Mouse (Mus musculus) erythroblast, adult 5-6 weeks (primary cell): ENCODE measurements around the gene Txlna. TPM values are rescaled to one million over a fixed set of nuclear protein-coding genes. Genes with fewer than 3 reads are reported as not detected.

Experiments used
- ATAC-seq: replicated peaks from 2 replicates; pipeline ENCODE4 v1.8.0; 2016; ENCODE audit warnings: moderate number of reproducible peaks, mild to moderate bottlenecking, moderate TSS enrichment, inconsistent platforms; ENCODE audit not compliant: poor library complexity, low FRiP score, severe bottlenecking
- total RNA-seq, 2 experiments: library from RNA; stranded (forward) in 1 of 2; stranded (reverse) in 1 of 2; fragments of 150-400 nt in 1 of 2; fragments of 200-764, 138-1000 nt in 1 of 2; gene quantifications; 2 replicates each; pipeline versions ENCODE4 v1.2.3 to v1.2.4; 2015 to 2017; ENCODE audit warnings: low replicate concordance in 2 of 2

The Txlna gene
- total RNA-seq, 2 experiments from 2014 or later: 10.0 to 20.8 TPM

GRCm38 (mm10) chr4:129608426-129609025 lies 32.3 kb downstream of the Txlna start:
- ATAC-seq: peak; percentile 91

DNA sequence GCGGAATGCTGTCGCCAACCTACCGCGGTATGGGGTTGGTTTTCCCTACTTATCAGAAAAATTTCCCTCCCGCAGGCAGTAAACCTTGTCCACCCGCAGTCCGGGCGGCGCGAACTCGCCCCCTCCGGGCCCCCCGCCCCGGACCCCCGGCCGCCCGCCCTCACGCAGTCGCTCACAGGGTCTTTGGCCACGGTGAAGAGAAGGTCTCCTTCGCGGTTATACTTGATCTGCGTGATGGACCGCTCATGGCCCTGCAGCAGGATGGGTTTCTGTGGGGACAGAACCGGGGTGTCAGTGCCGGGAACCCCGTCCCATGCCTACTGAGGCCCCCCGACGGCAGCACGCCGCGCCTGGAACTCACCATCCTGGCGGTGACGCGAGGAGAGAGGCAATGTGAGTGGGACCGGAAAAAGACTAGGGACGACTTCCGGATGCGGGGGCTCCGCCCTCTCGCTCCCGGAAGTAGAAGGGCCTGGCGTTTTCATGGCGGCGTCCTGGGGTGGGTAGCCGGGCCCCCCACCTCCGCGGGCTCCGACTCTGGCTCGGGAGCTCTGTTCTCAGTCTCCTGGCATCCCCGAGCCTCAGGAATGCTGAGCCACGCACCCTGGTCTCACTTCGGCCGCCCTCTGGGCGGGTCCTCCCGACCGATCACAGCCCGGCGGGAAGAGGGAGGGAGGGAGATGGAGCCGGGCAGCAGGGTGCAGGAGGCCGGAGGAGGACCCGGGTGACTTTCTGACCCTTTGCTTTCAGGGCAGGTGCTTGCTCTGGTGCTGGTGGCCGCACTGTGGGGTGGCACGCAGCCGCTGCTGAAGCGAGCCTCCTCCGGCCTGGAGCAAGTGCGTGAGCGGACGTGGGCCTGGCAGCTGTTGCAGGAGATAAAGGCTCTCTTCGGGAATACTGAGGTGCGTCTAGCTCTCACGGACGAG lies 40.4 kb downstream of the Txlna start, which contains the start of the genes Eif3i and Tmem234:
Gene Eif3i (minus strand): TSS at position 416 of the 926 bp plus-strand sequence.
Gene Tmem234 (plus strand): TSS at position 436 of the 926 bp plus-strand sequence.
- ATAC-seq: peak; percentile 92

DNA sequence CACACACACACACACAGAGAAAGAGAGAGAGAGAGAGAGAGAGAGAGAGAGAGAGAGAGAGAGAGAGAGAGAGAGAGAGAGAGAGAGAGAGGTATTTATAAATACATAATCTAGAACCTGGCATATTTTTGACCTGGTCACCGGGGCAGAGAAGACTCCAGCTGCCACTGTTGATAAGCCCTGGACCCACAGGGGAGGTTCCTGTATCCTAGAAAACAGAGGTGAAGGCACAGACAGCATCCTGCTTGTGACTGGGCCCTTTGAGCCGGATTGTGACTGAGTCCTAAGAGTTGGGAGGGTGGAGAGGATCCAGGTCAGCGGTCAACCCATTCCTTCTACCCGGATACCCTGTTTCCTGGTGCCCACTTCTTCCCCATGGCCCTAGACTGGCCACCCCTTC lies 52.0 kb downstream of the Txlna start:
- ATAC-seq: peak; percentile 89

- ATAC-seq: no peak
These were observed 53.9 kb downstream of the Txlna start for GRCm38 (mm10) chr4:129586943-129587342.

- ATAC-seq: no peak
These were observed 55.1 kb downstream of the Txlna start for GRCm38 (mm10) chr4:129585773-129586172.

DNA sequence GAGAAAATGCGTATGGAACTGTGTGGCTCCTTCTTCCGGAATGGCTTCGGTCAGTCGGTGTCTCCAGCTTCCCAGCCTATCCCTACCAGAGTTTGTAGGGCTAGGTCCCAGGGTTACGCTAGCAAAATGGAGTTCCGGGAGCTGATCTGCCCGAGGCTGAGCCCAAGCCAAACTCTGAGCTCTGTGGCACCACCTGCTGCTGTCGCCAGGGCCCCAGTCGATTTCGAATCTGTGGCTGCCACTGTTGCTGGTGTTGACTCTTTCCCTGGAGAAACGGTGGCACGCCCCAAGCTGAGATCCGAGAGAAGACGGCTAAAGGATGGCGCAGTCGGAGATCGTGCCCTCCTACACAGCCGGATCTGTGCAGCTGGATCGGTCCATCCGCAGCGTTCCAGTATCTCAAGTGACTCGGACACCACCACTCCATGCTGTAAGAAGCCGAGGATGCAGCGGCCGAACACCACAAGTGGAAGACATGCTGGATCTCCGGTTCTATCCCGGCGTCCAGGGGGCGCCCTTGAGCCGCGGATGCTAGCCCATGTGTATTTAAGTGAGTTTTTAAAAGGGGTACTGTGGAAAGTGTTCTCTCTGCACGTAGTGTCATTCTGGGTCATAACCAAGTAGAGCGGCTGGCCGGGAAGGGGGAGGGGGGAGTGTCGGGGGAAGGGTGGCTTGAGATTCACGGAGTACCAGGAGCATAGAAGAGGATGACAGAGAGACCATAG lies 55.8 kb downstream of the Txlna start:
- ATAC-seq: peak; percentile 73

GRCm38 (mm10) chr4:129584370-129584769 lies 56.5 kb downstream of the Txlna start:
- no peak for ATAC-seq

DNA sequence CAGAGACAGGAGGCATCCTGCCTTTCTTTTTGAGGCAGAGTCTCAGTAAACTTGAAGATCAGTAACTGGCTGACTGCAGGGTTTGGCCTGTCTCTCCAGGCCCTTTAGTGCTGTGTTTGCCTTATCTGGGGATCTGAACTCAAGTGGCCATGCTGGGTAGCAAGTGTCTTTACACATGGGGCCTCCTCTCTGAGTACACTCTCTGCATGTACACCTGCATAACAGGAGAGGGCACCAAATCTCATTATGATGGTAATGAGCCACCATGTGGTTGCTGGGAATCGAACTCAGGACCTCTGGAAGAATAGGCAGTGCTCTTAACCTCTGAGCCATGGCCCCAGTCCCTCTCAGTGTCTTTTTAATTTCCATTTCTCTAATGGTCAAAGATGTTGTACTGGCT lies 58.6 kb downstream of the Txlna start:
- no peak for ATAC-seq

DNA sequence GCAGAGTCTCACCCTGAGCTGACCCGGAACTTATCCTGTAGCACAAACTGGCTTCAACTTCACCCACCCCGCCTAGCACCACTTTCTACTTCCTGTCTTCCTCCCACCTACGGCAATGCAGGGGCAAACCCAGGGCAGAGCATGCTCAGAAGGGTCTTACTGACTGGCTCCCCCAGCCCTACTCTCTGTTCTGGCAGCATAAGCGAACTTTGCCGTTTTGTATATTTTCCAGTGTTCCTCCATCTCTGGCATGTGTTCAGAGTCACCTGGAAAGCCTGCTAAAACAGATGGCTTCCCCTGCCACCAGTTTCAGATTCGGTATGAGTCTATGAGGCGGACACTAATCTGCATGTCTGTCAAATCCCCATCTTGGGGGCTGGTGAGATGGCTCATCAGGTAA lies 60.5 kb downstream of the Txlna start:
- ATAC-seq: no peak

DNA sequence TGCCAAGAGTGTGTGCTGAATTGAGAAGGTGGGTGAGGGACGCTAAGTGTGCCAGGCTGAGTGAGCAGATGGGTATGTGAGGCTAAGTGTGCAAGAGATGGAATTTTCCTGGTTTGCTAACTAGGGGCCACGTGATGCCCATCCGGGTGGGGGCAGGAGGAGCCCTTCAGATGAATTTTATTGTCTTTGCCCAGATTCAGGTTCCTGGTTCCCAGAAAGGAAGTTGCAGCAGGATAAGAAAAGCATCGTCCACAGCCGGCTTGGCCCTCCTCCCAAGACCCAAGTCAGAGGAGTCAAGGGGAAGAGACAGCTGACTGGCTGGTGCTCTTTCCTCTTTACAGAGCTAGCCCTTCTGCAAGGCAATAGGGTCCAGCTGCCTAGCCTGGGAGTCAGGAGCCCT lies 62.4 kb downstream of the Txlna start, which contains the start of gene Fam167b:
Gene Fam167b (minus strand): TSS at position 84 of the 400 bp plus-strand sequence.
- ATAC-seq: no peak

- ATAC-seq: no peak
These were observed 63.2 kb downstream of the Txlna start for GRCm38 (mm10) chr4:129577688-129578087.

- ATAC-seq: peak; percentile 51; the same call in 1 of the 2 replicates
These were observed 63.9 kb downstream of the Txlna start for GRCm38 (mm10) chr4:129576863-129577491.

Other genes with a start within 250 kb of the Txlna start
- not detected in 2 replicates for gene Zbtb8b, start 200.2 kb downstream of the Txlna start, total RNA-seq (2015; ENCODE audit: low replicate concordance)
- not detected in 2 replicates for gene Zbtb8b, start 200.2 kb downstream of the Txlna start, total RNA-seq (2017; ENCODE audit: low replicate concordance)
- 720 and 842 TPM in 2 replicates for gene Bsdc1, start 179.5 kb downstream of the Txlna start, total RNA-seq (2015; ENCODE audit: low replicate concordance)
- 1,074 and 1,469 TPM in 2 replicates for gene Bsdc1, start 179.5 kb downstream of the Txlna start, total RNA-seq (2017; ENCODE audit: low replicate concordance)
- gene Tssk3, start 150.0 kb downstream of the Txlna start, total RNA-seq (2015; ENCODE audit: low replicate concordance): not detected in 2 replicates
- not detected in 2 replicates for gene Tssk3, start 150.0 kb downstream of the Txlna start, total RNA-seq (2017; ENCODE audit: low replicate concordance)
- gene Fam229a, start 149.9 kb downstream of the Txlna start, total RNA-seq (2015; ENCODE audit: low replicate concordance): 3.3 TPM in 1 of 2 replicates, not detected in the other
- 0.68 and 2.1 TPM in 2 replicates for gene Fam229a, start 149.9 kb downstream of the Txlna start, total RNA-seq (2017; ENCODE audit: low replicate concordance)
- 12.5 and 23.4 TPM in 2 replicates for gene Marcksl1, start 127.5 kb downstream of the Txlna start, total RNA-seq (2015; ENCODE audit: low replicate concordance)
- gene Marcksl1, start 127.5 kb downstream of the Txlna start, total RNA-seq (2017; ENCODE audit: low replicate concordance): 7.4 and 13.1 TPM in 2 replicates
- gene Hdac1, start 98.4 kb downstream of the Txlna start, total RNA-seq (2015; ENCODE audit: low replicate concordance): 41.1 and 45.8 TPM in 2 replicates
- 27.0 and 42.9 TPM in 2 replicates for gene Hdac1, start 98.4 kb downstream of the Txlna start, total RNA-seq (2017; ENCODE audit: low replicate concordance)
- 2.9 TPM in 1 of 2 replicates, not detected in the other for gene Lck, start 67.4 kb downstream of the Txlna start, total RNA-seq (2015; ENCODE audit: low replicate concordance)
- 4.3 and 6.1 TPM in 2 replicates for gene Lck, start 67.4 kb downstream of the Txlna start, total RNA-seq (2017; ENCODE audit: low replicate concordance)
- not detected in 2 replicates for gene Fam167b, start 62.5 kb downstream of the Txlna start, total RNA-seq (2015; ENCODE audit: low replicate concordance)
- not detected in 2 replicates for gene Fam167b, start 62.5 kb downstream of the Txlna start, total RNA-seq (2017; ENCODE audit: low replicate concordance)
- gene Eif3i, start 40.4 kb downstream of the Txlna start, total RNA-seq (2015; ENCODE audit: low replicate concordance): 92.8 and 113 TPM in 2 replicates
- 50.9 and 56.7 TPM in 2 replicates for gene Eif3i, start 40.4 kb downstream of the Txlna start, total RNA-seq (2017; ENCODE audit: low replicate concordance)
- gene Tmem234, start 40.4 kb downstream of the Txlna start, total RNA-seq (2015; ENCODE audit: low replicate concordance): 37.9 and 60.8 TPM in 2 replicates
- 82.2 and 119 TPM in 2 replicates for gene Tmem234, start 40.4 kb downstream of the Txlna start, total RNA-seq (2017; ENCODE audit: low replicate concordance)
- not detected in 2 replicates for gene Dcdc2b, start 26.8 kb downstream of the Txlna start, total RNA-seq (2015; ENCODE audit: low replicate concordance)
- gene Dcdc2b, start 26.8 kb downstream of the Txlna start, total RNA-seq (2017; ENCODE audit: low replicate concordance): not detected in 2 replicates
- gene Iqcc, start 22.0 kb downstream of the Txlna start, total RNA-seq (2015; ENCODE audit: low replicate concordance): 1.7 and 2.7 TPM in 2 replicates
- gene Iqcc, start 22.0 kb downstream of the Txlna start, total RNA-seq (2017; ENCODE audit: low replicate concordance): 0.98 and 2.6 TPM in 2 replicates
- 2.1 and 22.4 TPM in 2 replicates for gene Ccdc28b, start 17.1 kb downstream of the Txlna start, total RNA-seq (2015; ENCODE audit: low replicate concordance)
- 5.2 and 11.7 TPM in 2 replicates for gene Ccdc28b, start 17.1 kb downstream of the Txlna start, total RNA-seq (2017; ENCODE audit: low replicate concordance)
- 7.9 and 11.9 TPM in 2 replicates for gene Kpna6, start 31.7 kb upstream of the Txlna start, total RNA-seq (2015; ENCODE audit: low replicate concordance)
- gene Kpna6, start 31.7 kb upstream of the Txlna start, total RNA-seq (2017; ENCODE audit: low replicate concordance): 7.6 and 10.3 TPM in 2 replicates
- gene Tmem39b, start 55.8 kb upstream of the Txlna start, total RNA-seq (2015; ENCODE audit: low replicate concordance): 6.3 and 14.4 TPM in 2 replicates
- 0.28 and 0.68 TPM in 2 replicates for gene Tmem39b, start 55.8 kb upstream of the Txlna start, total RNA-seq (2017; ENCODE audit: low replicate concordance)
- gene Khdrbs1, start 101.2 kb upstream of the Txlna start, total RNA-seq (2015; ENCODE audit: low replicate concordance): 20.9 and 26.3 TPM in 2 replicates
- gene Khdrbs1, start 101.2 kb upstream of the Txlna start, total RNA-seq (2017; ENCODE audit: low replicate concordance): 20.2 and 24.3 TPM in 2 replicates
- 92.8 and 126 TPM in 2 replicates for gene Ptp4a2, start 170.2 kb upstream of the Txlna start, total RNA-seq (2015; ENCODE audit: low replicate concordance)
- 74.3 and 85.6 TPM in 2 replicates for gene Ptp4a2, start 170.2 kb upstream of the Txlna start, total RNA-seq (2017; ENCODE audit: low replicate concordance)